Mouse (Mus musculus) heart, postnatal 0 days (tissue): ENCODE measurements around the gene Hoxc13.

Experiments used
- CTCF ChIP-seq: IDR thresholded peaks from 2 replicates; pipeline ENCODE4 v1.5.1; 2016; ENCODE audit warnings: antibody characterized with exemption, control low read depth, low read depth
- EP300 ChIP-seq: IDR thresholded peaks from 2 replicates; pipeline ENCODE4 v1.6.1; 2016; ENCODE audit warnings: antibody characterized with exemption, low read depth

- no peak for TF ChIP-seq EP300
- no peak for TF ChIP-seq CTCF
These were observed 2.2 kb upstream of the Hoxc13 start for GRCm38 (mm10) chr15:102918611-102919265.
